Mouse (Mus musculus) hindlimb bud, embryonic 11.5 days (tissue): ENCODE results near the gene Rnf41.

Experiments
- DNase-seq: peaks from one replicate; pipeline ENCODE4 v3.0.0-alpha.2; 2012; ENCODE audit warnings: low read depth, low spot score; ENCODE audit errors: extremely low spot score

The Rnf41 gene

GRCm38 (mm10) chr10:128424604-128425003, 13.1 kb downstream of the Rnf41 start:
- no peak for DNase-seq

DNA sequence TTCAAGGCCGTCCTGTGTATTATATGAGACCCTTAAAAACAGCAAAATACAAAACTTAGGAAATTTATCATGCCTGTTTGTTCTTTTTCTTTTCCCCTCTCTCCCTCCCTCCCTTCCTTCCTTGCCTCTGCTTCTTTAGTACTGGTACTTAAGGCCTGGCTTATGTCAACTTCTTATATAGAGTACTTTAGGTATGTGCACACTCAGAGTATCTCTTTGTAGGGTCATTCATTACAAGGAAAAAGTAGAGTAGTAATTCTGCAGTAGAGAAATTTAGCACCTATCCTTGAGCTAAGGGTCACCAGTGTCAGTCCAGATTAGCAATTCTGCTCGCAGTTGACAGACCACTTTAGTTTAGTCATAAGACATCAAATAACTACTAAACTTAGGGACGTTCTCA, 13.8 kb downstream of the Rnf41 start:
- DNase-seq = no peak

DNA sequence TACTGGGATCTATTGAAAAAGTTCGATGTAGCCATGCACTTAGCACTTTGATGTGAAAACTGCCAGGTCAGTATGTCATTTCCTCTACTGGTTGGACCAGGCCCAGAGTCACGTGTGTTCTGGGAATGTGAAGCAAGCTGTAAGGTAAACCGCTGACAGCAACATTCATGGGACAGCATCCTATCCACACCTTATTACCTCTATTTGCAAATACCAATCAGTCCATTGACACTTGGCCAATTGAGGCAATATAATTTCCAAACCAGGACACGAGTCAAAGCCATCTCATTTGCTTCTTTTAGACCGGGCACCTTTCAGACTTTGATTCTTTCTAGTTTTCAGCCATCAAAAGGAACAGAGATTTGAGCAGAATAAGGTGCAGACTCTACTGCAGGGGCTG, 17.6 kb downstream of the Rnf41 start:
- DNase-seq = no peak

- no peak for DNase-seq
Observed at GRCm38 (mm10) chr10:128429454-128429853, 18.0 kb downstream of the Rnf41 start.

- DNase-seq = no peak
Observed at GRCm38 (mm10) chr10:128433417-128433816, 22.0 kb downstream of the Rnf41 start.

DNA sequence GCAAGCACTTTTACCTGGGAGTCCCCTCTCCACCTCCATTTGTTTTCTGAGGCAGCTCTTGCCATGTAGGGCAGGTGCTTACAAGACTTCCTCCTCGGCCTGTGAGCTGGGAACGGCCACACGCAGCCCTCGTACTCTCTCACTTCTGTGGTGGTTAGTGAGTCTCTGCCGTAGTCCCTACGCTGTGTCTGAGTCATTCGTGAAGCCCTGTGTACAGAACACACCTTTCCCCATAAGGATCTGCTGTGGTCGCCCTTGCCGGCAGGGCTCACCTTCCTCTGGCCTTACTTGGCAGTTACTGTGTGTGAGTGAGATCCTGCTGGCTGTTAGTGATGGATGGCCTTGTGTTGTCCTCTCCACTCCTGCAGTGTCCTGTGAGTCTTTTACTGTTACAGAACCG, 23.2 kb downstream of the Rnf41 start:
- no peak for DNase-seq

DNA sequence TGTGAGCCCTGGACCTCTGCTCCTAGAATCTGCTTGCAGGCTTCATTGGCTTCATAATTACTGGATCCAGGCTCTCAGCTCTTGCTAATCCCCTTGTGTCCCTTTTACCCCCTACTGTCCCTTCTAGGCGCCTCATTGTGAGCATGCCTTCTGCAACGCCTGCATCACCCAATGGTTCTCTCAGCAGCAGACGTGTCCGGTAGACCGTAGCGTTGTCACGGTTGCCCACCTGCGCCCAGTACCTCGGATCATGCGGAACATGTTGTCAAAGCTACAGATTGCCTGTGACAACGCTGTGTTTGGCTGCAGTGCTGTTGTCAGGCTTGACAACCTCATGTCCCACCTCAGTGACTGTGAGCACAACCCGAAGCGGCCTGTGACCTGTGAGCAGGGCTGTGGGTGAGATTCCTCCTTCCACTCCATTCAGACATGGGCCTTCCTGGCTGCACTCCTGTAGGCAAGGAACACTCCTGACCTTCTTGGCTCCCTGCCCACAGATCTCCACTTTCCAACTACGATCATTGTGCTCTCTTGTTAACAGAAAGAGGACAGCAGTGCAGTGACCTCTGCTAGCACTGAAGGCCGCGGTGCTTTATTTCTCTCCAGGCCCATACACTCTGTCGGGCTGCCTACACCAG, 23.8 kb downstream of the Rnf41 start:
- no peak for DNase-seq

DNA sequence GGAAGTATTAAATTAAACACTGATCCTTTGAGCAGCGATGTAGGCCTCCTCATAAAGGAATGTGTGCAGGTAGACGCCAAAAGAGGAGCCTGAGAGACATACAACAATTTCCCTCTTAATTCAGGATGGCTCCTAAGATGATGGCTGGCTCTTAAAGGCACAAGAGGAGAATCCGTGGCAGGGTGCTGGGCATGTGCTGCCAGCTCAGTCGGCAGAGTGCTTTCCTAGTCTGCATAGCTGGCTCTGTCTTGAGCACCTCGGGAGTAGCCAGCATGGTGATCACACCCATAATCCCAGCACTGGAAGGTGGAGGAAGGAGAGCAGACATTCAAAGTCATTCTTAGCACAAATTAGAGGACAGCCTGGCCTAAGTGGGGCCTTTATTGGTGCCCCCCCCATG, 24.4 kb downstream of the Rnf41 start:
- DNase-seq = no peak

GRCm38 (mm10) chr10:128436376-128436775, 24.9 kb downstream of the Rnf41 start:
- DNase-seq = no peak

GRCm38 (mm10) chr10:128438675-128439279, 27.3 kb downstream of the Rnf41 start:
- DNase-seq = no peak

GRCm38 (mm10) chr10:128440407-128440806, 28.9 kb downstream of the Rnf41 start:
- DNase-seq = no peak

GRCm38 (mm10) chr10:128441324-128442119, 30.1 kb downstream of the Rnf41 start:
- DNase-seq = no peak

- DNase-seq = no peak
Observed at GRCm38 (mm10) chr10:128442718-128443117, 31.3 kb downstream of the Rnf41 start.

DNA sequence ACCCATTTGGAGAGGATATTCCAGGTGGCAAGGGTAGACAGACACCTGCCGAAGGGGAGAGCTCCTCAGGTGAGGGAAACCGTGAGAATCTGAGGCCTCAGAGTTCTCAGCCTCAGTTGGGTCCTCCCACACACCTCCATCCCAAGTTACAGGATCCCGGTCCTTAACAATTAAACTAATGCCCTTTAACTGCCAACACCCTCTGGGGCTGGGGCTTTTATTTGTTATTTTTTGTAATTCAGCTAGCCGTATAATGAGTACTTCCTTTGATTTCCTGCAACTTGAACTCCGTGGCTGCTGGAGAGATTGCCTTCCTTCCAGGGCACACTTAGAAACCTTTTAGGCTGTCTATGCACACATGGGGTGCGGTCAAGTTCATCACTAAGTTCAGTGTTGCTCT, 32.9 kb downstream of the Rnf41 start:
- DNase-seq = no peak

- no peak for DNase-seq
Observed at GRCm38 (mm10) chr10:128445407-128445806, 34.0 kb downstream of the Rnf41 start.

DNA sequence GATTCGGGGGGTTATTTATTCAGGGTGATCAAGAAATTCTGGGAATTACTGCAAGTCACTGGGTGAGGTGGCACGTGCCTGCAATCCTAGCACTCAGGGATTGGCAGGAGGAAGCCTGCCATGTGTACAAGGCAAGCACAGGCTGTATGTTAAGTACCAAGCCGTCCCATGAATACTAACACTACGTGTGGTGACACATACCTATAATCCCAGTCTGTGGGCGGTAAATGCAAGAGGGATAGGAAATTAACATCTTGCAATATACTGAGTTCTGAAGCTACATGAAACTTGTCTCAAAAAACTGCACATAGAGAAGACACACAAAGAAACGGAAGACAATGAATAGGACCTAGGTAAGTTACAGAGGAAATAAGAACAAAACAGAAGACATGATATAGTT, 39.6 kb downstream of the Rnf41 start:
- DNase-seq = no peak

- DNase-seq = no peak
Observed at GRCm38 (mm10) chr10:128454471-128454870, 43.0 kb downstream of the Rnf41 start.

GRCm38 (mm10) chr10:128455280-128455679, 43.8 kb downstream of the Rnf41 start:
- DNase-seq = peak; percentile 52

DNA sequence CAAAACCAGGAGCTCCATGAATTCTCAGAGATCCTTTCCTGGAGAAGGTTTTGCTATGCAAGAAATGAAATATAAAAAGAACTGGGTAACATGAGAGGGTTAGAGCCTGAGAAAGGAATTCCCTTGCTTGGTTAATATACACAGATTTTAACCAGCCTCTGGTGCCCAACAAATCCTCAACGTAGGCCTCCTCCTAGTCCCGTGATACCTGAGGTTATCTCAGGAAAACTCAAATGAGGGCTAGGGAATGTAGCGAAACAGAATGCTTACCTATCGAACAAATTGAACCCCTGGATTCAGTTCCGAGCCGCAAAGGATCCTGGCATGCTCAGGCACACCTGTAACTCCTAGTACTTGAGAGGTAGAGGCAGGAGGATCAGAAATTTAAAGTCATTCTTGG, 46.2 kb downstream of the Rnf41 start:
- DNase-seq = no peak

DNA sequence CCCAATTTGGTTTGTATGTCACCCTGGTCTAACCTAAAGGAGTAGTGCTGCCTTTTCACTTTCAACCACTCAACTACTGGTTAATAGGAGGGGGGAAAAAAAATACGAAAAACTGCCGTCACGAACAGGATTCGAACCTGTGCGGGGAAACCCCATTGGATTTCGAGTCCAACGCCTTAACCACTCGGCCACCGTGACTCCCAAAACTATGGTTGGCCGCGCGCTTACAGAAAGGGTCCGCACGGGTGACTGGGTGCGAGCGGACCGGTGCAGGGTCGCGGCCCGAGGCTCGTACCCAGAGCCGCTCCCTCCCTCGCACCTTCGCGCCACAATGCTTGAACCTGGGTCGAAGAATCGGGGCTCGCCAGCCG, 46.9 kb downstream of the Rnf41 start:
- peak; percentile 83 for DNase-seq

DNA sequence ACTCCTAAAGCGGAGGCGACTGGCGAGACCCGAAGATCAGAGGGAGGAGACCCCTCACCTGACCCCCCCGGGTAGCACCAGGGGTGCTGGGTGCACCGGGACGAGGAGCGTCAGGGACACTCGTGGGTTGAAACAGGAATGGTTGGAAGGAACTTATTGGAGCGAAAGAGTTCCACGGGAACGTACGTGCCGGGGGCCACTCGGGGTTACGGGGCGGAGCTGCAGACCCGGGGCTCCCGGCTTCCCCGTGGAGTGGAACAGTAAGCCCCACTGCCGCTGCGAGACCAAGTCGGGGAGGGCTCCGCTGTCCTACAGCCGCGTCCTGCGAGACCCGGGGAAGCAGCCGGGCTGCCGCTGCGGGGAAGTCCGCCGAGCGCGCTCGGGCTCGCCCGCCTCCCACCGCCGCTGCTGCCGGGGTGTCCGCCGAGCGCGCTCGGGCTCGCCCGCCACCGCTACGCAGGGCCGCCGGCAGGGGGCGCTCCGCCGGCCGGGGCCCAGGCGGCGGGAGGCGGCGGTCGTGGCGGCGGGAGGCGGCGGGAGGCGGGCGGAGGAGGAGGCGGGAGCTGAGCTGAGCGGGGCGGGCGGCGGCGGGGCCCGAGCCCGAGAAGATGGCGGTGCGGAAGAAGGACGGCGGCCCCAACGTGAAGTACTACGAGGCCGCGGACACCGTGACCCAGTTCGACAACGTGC, 47.4 kb downstream of the Rnf41 start, which contains the start of gene Smarcc2:
Gene Smarcc2 (plus strand): TSS at position 530 of the 690 bp plus-strand sequence.
- no peak for DNase-seq
